Mouse (Mus musculus) lung, embryonic 16.5 days (tissue): ENCODE results near the gene Zfp704. TPM values are rescaled to one million over a fixed set of nuclear protein-coding genes. Genes with fewer than 3 reads are reported as not detected.

ENCODE experiments used
- ATAC-seq: fragments of 200-750 bp; cut with Nextera tagmentation; 2 replicates; pipeline ENCODE4 v1.8.0; 2017; ENCODE audit warnings: low read depth, mild to moderate bottlenecking, moderate library complexity
- H3K27ac ChIP-seq: fragments of 300-500 bp; sonication (generic); 2 replicates; pipeline ENCODE4 v1.5.1; 2014; ENCODE audit warnings: mild to moderate bottlenecking, control low read depth, low read length
- H3K27me3 ChIP-seq: fragments of 300-500 bp; sonication (generic); 2 replicates; pipeline ENCODE4 v1.6.1; 2014; ENCODE audit warnings: low read depth, low read length, mixed read lengths; ENCODE audit not compliant: control insufficient read depth, insufficient read depth
- H3K36me3 ChIP-seq: fragments of 300-500 bp; sonication (generic); 2 replicates; pipeline ENCODE4 v1.6.1; 2014; ENCODE audit warnings: low read length; ENCODE audit not compliant: control insufficient read depth, insufficient read depth
- H3K4me1 ChIP-seq: fragments of 300-500 bp; sonication (generic); replicated peaks from 2 replicates; pipeline ENCODE4 v1.6.1; 2014; ENCODE audit warnings: low read length, mixed read lengths; ENCODE audit not compliant: control insufficient read depth, insufficient read depth
- H3K4me2 ChIP-seq: fragments of 300-500 bp; sonication (generic); 2 replicates; pipeline ENCODE4 v1.6.1; 2014; ENCODE audit warnings: low read depth, low read length, control low read depth
- H3K4me3 ChIP-seq: fragments of 300-500 bp; sonication (generic); 2 replicates; pipeline ENCODE4 v1.5.1; 2014; ENCODE audit warnings: mild to moderate bottlenecking, low read length, control low read depth
- H3K9ac ChIP-seq: fragments of 300-500 bp; sonication (generic); 2 replicates; pipeline ENCODE4 v1.6.1; 2014; ENCODE audit warnings: low read length, control low read depth
- H3K9me3 ChIP-seq: fragments of 300-500 bp; sonication (generic); 2 replicates; pipeline ENCODE4 v1.6.1; 2016; ENCODE audit warnings: low read length; ENCODE audit not compliant: control insufficient read depth
- WGBS: fragments of 180-500 bp; shearing (Covaris S2); extraction: QIAGEN DNeasy Blood & Tissue Kit; methylation state at CpG from one replicate; pipeline ENCODE4 v1.1.7; 2014; 5-methylcytosine and 5-hydroxymethylcytosine counted together
- polyA plus RNA-seq: library from polyadenylated mRNA; unstranded; fragments of >200 nt; fragmentation: Nextera tagmentation; extraction: Ambion mirVana; gene quantifications from 2 replicates; pipeline ENCODE4 v1.2.1, GENCODE M21; 2015

Gene Zfp704
- polyA plus RNA-seq, 1 experiment from 2014 or later, result 8.9 TPM

DNA sequence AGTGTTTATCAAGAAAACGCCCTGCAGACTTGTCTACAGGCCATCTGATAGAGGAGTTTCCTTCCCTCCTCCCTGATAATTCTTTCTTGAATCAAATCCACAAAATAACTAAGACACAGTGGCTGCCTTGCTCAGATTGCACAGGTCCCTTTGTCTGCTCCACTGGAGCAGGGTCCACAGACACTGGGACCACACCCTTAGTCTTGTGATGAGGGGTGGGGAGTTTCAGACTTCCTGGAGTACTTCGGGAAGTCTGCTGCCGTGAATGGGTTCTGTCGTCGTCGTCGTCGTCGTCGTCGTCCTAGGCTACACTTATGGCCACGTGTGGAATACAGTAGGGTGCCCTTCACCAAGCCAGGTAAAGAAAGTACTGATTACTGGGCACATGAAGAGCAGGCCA, 4.8 kb upstream of the Zfp704 start:
- H3K4me2 ChIP-seq, result no peak overlapping the region
- 53% methylated on average over 12 of the region's 12 CpGs for WGBS
- no peaks in the 10 kb centered on the region for H3K27me3 ChIP-seq
- H3K27ac ChIP-seq, result no peak overlapping the region
- H3K4me3 ChIP-seq, result no peak overlapping the region
- ATAC-seq, result no peak
- H3K4me1 ChIP-seq, result peaks cover 18% of the 10 kb centered on the region
- H3K9me3 ChIP-seq, result no peaks in the 10 kb centered on the region
- no peak overlapping the region for H3K9ac ChIP-seq
- H3K36me3 ChIP-seq, result no peaks in the 10 kb centered on the region

DNA sequence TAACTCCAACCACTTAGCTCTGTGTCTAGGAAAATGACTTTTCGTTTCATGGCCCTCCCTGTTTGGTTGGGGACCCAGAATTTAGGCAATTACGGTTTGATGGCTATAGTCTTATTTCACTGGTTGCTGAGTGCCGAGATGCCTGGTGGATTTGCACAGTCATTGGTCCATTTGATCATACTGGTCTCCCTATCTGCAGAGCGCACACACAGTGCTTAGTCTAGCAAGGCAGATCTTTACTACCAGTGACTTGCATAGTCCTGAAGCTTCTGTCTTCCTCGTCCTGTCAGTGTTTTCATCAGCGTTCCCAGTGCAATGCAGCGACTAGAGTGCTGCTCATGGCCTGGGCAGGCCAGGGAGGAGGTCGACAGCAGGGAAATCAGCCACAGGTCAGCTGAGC, 4.1 kb upstream of the Zfp704 start:
- no peak for ATAC-seq
- 72% methylated on average over 8 of the region's 8 CpGs for WGBS
- Histone ChIP-seq H3K4me1 (peaks cover 18% of the 10 kb centered on the region), H3K27me3 (no peaks in the 10 kb centered on the region), H3K4me2 (no peak overlapping the region), H3K9me3 (no peaks in the 10 kb centered on the region), H3K36me3 (no peaks in the 10 kb centered on the region), H3K4me3 (no peak overlapping the region), H3K9ac (no peak overlapping the region), H3K27ac (no peak overlapping the region)

DNA sequence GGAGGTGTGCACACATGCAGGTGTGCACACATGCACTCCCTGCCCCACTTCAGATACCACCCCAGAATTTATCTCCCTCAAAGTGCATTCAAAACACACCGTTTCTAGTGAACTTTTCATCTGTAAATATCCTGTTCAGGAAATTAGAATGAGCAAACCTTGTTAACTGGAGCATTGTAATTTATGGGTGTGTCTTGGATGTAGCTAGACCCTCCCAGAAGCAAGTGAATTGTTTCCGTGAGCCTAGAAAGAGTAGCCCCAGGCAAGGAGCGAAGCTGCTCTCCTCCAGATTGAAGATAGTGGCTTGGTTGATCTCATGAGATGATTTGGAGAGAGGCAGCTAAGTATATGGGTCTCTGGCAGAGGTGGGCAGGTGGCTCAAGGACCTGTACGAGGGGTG, 1.3 kb upstream of the Zfp704 start:
- no peaks in the 10 kb centered on the region for H3K36me3 ChIP-seq
- WGBS, result 44% methylated on average over 4 of the region's 4 CpGs

DNA sequence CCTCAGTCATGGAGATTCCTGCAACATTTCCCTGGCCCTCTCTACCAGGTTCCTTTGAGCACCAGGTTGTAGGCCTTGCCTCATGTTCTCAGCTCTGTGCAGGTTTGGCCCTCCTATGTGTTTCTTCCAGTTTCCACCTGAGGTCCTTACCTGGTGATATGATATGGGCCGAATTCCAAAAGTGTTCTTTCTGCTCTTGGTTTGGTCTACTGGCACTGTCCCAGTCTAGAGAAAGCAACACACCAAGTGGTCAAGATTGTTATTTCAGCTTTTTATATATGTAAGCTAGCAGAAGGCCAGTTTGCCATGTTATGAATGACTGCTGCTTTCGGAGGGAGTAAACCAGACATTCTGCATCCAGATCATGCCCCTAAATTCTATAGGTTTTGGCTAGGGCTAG, 541 bp upstream of the Zfp704 start:
- no peaks in the 10 kb centered on the region for H3K9me3 ChIP-seq
- peak overlapping the region; percentile 96 for H3K4me2 ChIP-seq
- no peak overlapping the region for H3K9ac ChIP-seq
- no peaks in the 10 kb centered on the region for H3K36me3 ChIP-seq
- WGBS, result 68% methylated on average over 2 of the region's 2 CpGs
- peak overlapping the region; percentile 91 for H3K27ac ChIP-seq
- H3K4me1 ChIP-seq, result peaks cover 30% of the 10 kb centered on the region
- H3K4me3 ChIP-seq, result peak overlapping the region; percentile 92; the same call in 1 of the 2 replicates
- no peak; the same call in 1 of the 2 replicates for ATAC-seq
- no peaks in the 10 kb centered on the region for H3K27me3 ChIP-seq

More for the DNA sequence above, 1.3 kb upstream of the Zfp704 start:
- no peak for ATAC-seq
- peaks cover 25% of the 10 kb centered on the region for H3K4me1 ChIP-seq
- H3K27ac ChIP-seq, result no peak overlapping the region
- no peaks in the 10 kb centered on the region for H3K9me3 ChIP-seq
- no peak overlapping the region for H3K9ac ChIP-seq
- H3K4me2 ChIP-seq, result no peak overlapping the region
- H3K27me3 ChIP-seq, result no peaks in the 10 kb centered on the region
- no peak overlapping the region for H3K4me3 ChIP-seq

- H3K9me3 ChIP-seq, result no peaks in the 10 kb centered on the region
- 0% methylated on average over 62 of the region's 94 CpGs for WGBS
- peak; percentile 32 for ATAC-seq
Measured at GRCm38 (mm10) chr3:9608906-9609580, 842 bp downstream of the Zfp704 start.

DNA sequence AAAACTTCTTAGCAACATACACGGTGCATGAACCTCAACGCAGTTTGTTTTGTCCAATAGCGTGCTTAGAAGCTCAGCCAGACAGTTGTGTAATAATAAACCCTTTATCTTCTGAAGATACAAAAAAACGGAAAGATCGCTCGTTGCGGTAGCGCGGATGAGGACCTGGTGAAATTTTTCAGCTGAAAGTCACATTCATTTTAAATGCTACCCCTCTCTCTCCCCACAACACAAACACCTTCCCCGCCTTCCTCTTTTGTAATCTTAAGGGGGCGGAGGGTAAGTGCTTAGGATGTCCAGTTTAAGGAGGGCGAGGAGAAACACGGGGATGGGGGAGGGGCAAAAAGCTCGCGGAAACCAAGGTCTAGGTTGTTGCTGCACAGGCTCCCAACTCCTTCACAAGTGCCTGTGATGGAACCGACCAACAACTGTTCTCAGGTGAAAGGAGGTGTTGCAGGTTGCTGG, 1.4 kb downstream of the Zfp704 start:
- WGBS, result under 1% methylated on average over 16 of the region's 16 CpGs
- peak overlapping the region; percentile 92 for H3K4me3 ChIP-seq
- peak; percentile 43; the same call in 1 of the 2 replicates for ATAC-seq
- H3K9ac ChIP-seq, result peak overlapping the region; percentile 92
- H3K4me1 ChIP-seq, result peaks cover 30% of the 10 kb centered on the region
- peak overlapping the region; percentile 96 for H3K4me2 ChIP-seq
- H3K27me3 ChIP-seq, result no peaks in the 10 kb centered on the region
- no peaks in the 10 kb centered on the region for H3K36me3 ChIP-seq
- no peaks in the 10 kb centered on the region for H3K9me3 ChIP-seq
- peak overlapping the region; percentile 91 for H3K27ac ChIP-seq

More at GRCm38 (mm10) chr3:9608906-9609580, 842 bp downstream of the Zfp704 start:
- Histone ChIP-seq H3K4me2 (peak overlapping the region; percentile 96), H3K27ac (peak overlapping the region; percentile 91), H3K9ac (peak overlapping the region; percentile 92), H3K27me3 (no peaks in the 10 kb centered on the region), H3K36me3 (no peaks in the 10 kb centered on the region), H3K4me1 (peaks cover 30% of the 10 kb centered on the region), H3K4me3 (peak overlapping the region; percentile 92)

- H3K36me3 ChIP-seq, result no peaks in the 10 kb centered on the region
- no peak overlapping the region for H3K9ac ChIP-seq
- ATAC-seq, result no peak
- no peak overlapping the region for H3K27ac ChIP-seq
- peaks cover 30% of the 10 kb centered on the region for H3K4me1 ChIP-seq
- H3K4me3 ChIP-seq, result peak overlapping the region; percentile 92; the same call in 1 of the 2 replicates
- H3K9me3 ChIP-seq, result no peaks in the 10 kb centered on the region
- H3K4me2 ChIP-seq, result peak overlapping the region; percentile 96
- WGBS, result 49% methylated on average over 5 of the region's 5 CpGs
- H3K27me3 ChIP-seq, result no peaks in the 10 kb centered on the region
Measured at GRCm38 (mm10) chr3:9607686-9608085, 2.2 kb downstream of the Zfp704 start.

- peaks cover 22% of the 10 kb centered on the region for H3K4me1 ChIP-seq
- H3K27ac ChIP-seq, result no peak overlapping the region
- no peak overlapping the region for H3K9ac ChIP-seq
- no peaks in the 10 kb centered on the region for H3K36me3 ChIP-seq
- 63% methylated on average over 11 of the region's 11 CpGs for WGBS
- H3K27me3 ChIP-seq, result no peaks in the 10 kb centered on the region
- no peak for ATAC-seq
- no peak overlapping the region for H3K4me3 ChIP-seq
- no peak overlapping the region for H3K4me2 ChIP-seq
- no peaks in the 10 kb centered on the region for H3K9me3 ChIP-seq
Measured at GRCm38 (mm10) chr3:9605784-9606706, 3.8 kb downstream of the Zfp704 start.

DNA sequence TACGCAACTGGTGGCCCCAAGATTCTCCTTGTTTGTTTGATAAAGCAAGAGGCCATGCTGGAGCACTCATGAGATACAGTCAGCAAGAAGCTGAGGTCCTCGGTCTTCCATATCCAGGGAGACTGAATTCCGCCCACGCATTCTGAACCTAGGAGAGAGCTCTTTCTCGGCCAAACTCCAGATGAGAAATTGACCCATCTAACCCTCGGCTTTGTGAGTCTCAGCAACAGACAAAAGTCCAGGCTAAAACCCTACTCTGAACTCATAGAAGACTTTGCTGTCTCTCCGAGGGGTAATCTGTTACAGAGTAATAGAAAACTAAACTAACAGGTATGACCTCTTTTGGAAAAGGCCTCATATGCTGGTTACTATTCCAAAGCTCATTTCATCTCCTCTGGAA, 4.9 kb downstream of the Zfp704 start:
- no peaks in the 10 kb centered on the region for H3K36me3 ChIP-seq
- peaks cover 14% of the 10 kb centered on the region for H3K4me1 ChIP-seq
- 81% methylated on average over 7 of the region's 7 CpGs for WGBS

More for the DNA sequence above, 4.9 kb downstream of the Zfp704 start:
- Histone ChIP-seq H3K27ac (no peak overlapping the region), H3K27me3 (no peaks in the 10 kb centered on the region), H3K9ac (no peak overlapping the region), H3K9me3 (no peaks in the 10 kb centered on the region), H3K4me3 (no peak overlapping the region), H3K4me2 (no peak overlapping the region)
- ATAC-seq, result no peak
